Mouse (Mus musculus) intestine, postnatal 0 days (tissue): ENCODE measurements around the gene Wnt10b. TPM values are rescaled to one million over a fixed set of nuclear protein-coding genes. Genes with fewer than 3 reads are reported as not detected.

Source experiments
- ATAC-seq: fragments of 200-750 bp; cut with Nextera tagmentation; 2 replicates; pipeline ENCODE4 v1.8.0; 2017; ENCODE audit warnings: mild to moderate bottlenecking, moderate TSS enrichment, moderate library complexity
- H3K27ac ChIP-seq: fragments of 300-500 bp; sonication (generic); 2 replicates; pipeline ENCODE4 v1.5.1; 2014; ENCODE audit warnings: mild to moderate bottlenecking, low read depth, low read length, moderate library complexity
- H3K27me3 ChIP-seq: fragments of 300-500 bp; sonication (generic); replicated peaks from 2 replicates; pipeline ENCODE4 v1.6.1; 2014; ENCODE audit warnings: low read length, mixed read lengths; ENCODE audit not compliant: control insufficient read depth, insufficient read depth
- H3K36me3 ChIP-seq: fragments of 300-500 bp; sonication (generic); 2 replicates; pipeline ENCODE4 v1.6.1; 2014; ENCODE audit warnings: mild to moderate bottlenecking, moderate library complexity; ENCODE audit not compliant: control insufficient read depth, insufficient read depth
- H3K4me1 ChIP-seq: fragments of 300-500 bp; sonication (generic); replicated peaks from 2 replicates; pipeline ENCODE4 v1.6.1; 2014; ENCODE audit warnings: antibody characterized with exemption, low read length, mixed read lengths; ENCODE audit not compliant: control insufficient read depth, insufficient read depth
- H3K4me2 ChIP-seq: fragments of 300-500 bp; sonication (generic); replicated peaks from 2 replicates; pipeline ENCODE4 v1.6.1; 2014; ENCODE audit warnings: low read depth, mild to moderate bottlenecking, moderate library complexity
- H3K4me3 ChIP-seq: fragments of 300-500 bp; sonication (generic); 2 replicates; pipeline ENCODE4 v1.5.1; 2014; ENCODE audit warnings: low read depth, low read length
- H3K9ac ChIP-seq: fragments of 300-500 bp; sonication (generic); 2 replicates; pipeline ENCODE4 v1.6.1; 2014; ENCODE audit warnings: mild to moderate bottlenecking, low read depth, low read length
- H3K9me3 ChIP-seq: fragments of 300-500 bp; sonication (generic); 2 replicates; pipeline ENCODE4 v1.6.1; 2016; ENCODE audit warnings: mixed run types; ENCODE audit not compliant: control insufficient read depth
- CTCF ChIP-seq: sonication (generic); IDR thresholded peaks from 2 replicates; pipeline ENCODE4 v1.5.1; 2016; ENCODE audit warnings: low read depth, mild to moderate bottlenecking, control low read depth, antibody characterized with exemption, moderate library complexity
- WGBS: fragments of 180-500 bp; shearing (Covaris S2); extraction: QIAGEN DNeasy Blood & Tissue Kit; methylation state at CpG from one replicate; pipeline ENCODE4 v1.1.7; 2014; 5-methylcytosine and 5-hydroxymethylcytosine counted together
- polyA plus RNA-seq: library from polyadenylated mRNA; unstranded; fragments of >200 nt; fragmentation: Nextera tagmentation; extraction: Ambion mirVana; gene quantifications from 2 replicates; pipeline ENCODE4 v1.2.1, GENCODE M21; 2015

The Wnt10b gene
- polyA plus RNA-seq, 1 experiment from 2014 or later: not detected

- H3K27ac ChIP-seq: no peak overlapping the region
- no peak for ATAC-seq
- no peak overlapping the region for H3K9ac ChIP-seq
- H3K9me3 ChIP-seq: peaks cover 3% of the 10 kb centered on the region; the same call in 1 of the 2 replicates
- 45% methylated on average over 7 of the region's 7 CpGs for WGBS
- no peak overlapping the region for H3K4me3 ChIP-seq
- H3K27me3 ChIP-seq: peaks cover 44% of the 10 kb centered on the region
- TF ChIP-seq CTCF: peak; percentile 64
- H3K36me3 ChIP-seq: no peaks in the 10 kb centered on the region
- peaks cover 4% of the 10 kb centered on the region; the same call in 1 of the 2 replicates for H3K4me1 ChIP-seq
- H3K4me2 ChIP-seq: no peak overlapping the region
These were observed 7.8 kb upstream of the Wnt10b start for GRCm38 (mm10) chr15:98785744-98786143.

DNA sequence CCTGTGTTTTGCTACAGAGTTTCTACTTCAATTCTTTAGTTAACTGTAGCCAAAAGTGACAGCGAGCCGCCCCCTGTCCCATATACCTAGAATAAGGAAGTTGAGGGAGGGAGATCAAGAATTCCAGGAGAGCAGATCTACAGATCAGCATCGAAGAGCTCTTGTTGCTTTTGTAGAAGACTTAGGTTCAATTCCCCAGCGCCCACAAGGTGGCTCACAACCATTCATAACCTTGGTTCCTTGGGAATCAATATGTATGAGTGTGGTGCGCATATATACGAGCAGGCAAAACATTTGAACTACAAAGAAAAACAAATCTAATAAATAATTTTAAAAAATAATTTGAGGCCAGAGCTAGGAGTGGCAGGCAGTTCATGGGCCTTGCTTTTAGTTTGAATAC lies 3.2 kb upstream of the Wnt10b start:
- no peak overlapping the region for H3K27ac ChIP-seq
- WGBS: 35% methylated on average over 6 of the region's 6 CpGs
- peaks cover 3% of the 10 kb centered on the region; the same call in 1 of the 2 replicates for H3K9me3 ChIP-seq
- H3K27me3 ChIP-seq: peaks cover 54% of the 10 kb centered on the region
- no peaks in the 10 kb centered on the region for H3K4me1 ChIP-seq
- peak; percentile 29; the same call in 1 of the 2 replicates for TF ChIP-seq CTCF
- no peak overlapping the region for H3K4me2 ChIP-seq
- H3K36me3 ChIP-seq: no peaks in the 10 kb centered on the region
- no peak for ATAC-seq
- no peak overlapping the region for H3K9ac ChIP-seq
- no peak overlapping the region for H3K4me3 ChIP-seq

DNA sequence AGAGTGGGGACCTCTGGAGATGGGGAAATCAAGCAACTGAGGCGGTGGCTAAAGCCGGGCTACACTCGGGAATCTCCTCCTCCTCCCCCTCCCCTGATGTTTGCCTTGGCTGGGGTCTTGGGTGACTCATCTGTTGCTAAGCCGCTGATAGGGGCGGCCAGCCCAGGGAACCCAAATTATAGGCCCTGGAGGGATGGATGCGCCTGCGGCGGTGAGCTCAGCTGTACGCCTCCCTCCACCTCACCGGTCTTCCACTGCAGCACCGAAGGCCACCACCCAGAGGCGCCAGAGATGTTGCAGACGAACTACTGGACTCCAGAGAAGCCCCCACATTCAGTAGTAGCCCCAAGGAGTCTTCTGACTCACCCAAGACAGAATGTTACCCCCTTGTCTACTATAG lies 2.6 kb upstream of the Wnt10b start:
- ATAC-seq: no peak
- Histone ChIP-seq H3K27ac (no peak overlapping the region), H3K4me2 (no peak overlapping the region), H3K27me3 (peaks cover 60% of the 10 kb centered on the region), H3K36me3 (no peaks in the 10 kb centered on the region), H3K4me1 (no peaks in the 10 kb centered on the region), H3K9ac (no peak overlapping the region), H3K4me3 (no peak overlapping the region), H3K9me3 (peaks cover 2% of the 10 kb centered on the region; the same call in 1 of the 2 replicates)
- peak; percentile 43 for TF ChIP-seq CTCF
- 10% methylated on average over 13 of the region's 13 CpGs for WGBS

- no peak overlapping the region for H3K4me2 ChIP-seq
- no peak overlapping the region for H3K9ac ChIP-seq
- H3K4me3 ChIP-seq: no peak overlapping the region
- no peaks in the 10 kb centered on the region for H3K36me3 ChIP-seq
- H3K27ac ChIP-seq: no peak overlapping the region
- no peak for TF ChIP-seq CTCF
- H3K27me3 ChIP-seq: peaks cover 63% of the 10 kb centered on the region
- WGBS: 6% methylated on average over 8 of the region's 8 CpGs
- no peaks in the 10 kb centered on the region for H3K9me3 ChIP-seq
- H3K4me1 ChIP-seq: no peaks in the 10 kb centered on the region
- no peak for ATAC-seq
These were observed 2.1 kb upstream of the Wnt10b start for GRCm38 (mm10) chr15:98780075-98780474.

- no peak overlapping the region for H3K9ac ChIP-seq
- H3K9me3 ChIP-seq: no peaks in the 10 kb centered on the region
- no peaks in the 10 kb centered on the region for H3K4me1 ChIP-seq
- ATAC-seq: no peak
- H3K27ac ChIP-seq: no peak overlapping the region
- no peaks in the 10 kb centered on the region for H3K36me3 ChIP-seq
- no peak overlapping the region for H3K4me2 ChIP-seq
- peaks cover 72% of the 10 kb centered on the region for H3K27me3 ChIP-seq
- no peak for TF ChIP-seq CTCF
- 16% methylated on average over 10 of the region's 11 CpGs for WGBS
- no peak overlapping the region for H3K4me3 ChIP-seq
These were observed 856 bp upstream of the Wnt10b start for GRCm38 (mm10) chr15:98778806-98779205.

DNA sequence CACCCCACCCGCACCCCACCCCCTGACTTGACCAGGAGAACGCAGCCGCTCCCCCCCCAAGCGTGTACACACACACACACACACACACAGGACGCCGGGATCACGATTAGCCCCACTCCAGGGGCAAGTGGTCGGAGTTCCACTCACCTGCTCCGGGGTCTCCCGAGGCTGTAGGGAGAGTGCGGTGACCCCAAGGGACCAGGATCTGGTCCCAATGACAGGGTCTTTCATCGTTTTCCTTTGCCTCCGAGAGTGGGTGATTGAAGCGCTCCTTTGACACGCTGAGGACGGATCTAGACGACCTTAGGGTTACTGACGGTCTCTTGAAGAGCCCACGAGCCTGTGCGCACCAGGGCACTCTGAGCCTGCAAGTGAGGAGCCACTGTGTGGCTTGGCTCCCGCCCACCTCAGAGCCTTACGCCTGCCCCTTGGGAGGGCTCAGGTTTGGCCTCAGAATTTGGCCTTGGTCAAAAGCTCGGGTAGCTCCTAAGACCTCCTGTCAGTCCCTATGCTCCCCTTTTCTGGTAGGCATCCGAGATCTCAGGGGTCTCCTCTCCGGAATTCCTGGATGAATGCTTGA lies 331 bp upstream of the Wnt10b start:
- H3K4me2 ChIP-seq: peak overlapping the region; percentile 57
- H3K4me3 ChIP-seq: peak overlapping the region; percentile 33
- no peak for ATAC-seq
- no peaks in the 10 kb centered on the region for H3K9me3 ChIP-seq
- no peaks in the 10 kb centered on the region for H3K4me1 ChIP-seq
- no peak for TF ChIP-seq CTCF
- H3K27me3 ChIP-seq: peaks cover 72% of the 10 kb centered on the region
- no peak overlapping the region for H3K27ac ChIP-seq
- H3K36me3 ChIP-seq: no peaks in the 10 kb centered on the region
- WGBS: under 1% methylated on average over 25 of the region's 25 CpGs
- H3K9ac ChIP-seq: no peak overlapping the region
